Mouse (Mus musculus): ENCODE measurements at regions not wholly inside any gene's neighbourhood (a gene's known extent, or its start where the extent isn't known, plus 50 kb on each side); places are given as distances from the start of the nearest gene placed in this dataset.

DNA sequence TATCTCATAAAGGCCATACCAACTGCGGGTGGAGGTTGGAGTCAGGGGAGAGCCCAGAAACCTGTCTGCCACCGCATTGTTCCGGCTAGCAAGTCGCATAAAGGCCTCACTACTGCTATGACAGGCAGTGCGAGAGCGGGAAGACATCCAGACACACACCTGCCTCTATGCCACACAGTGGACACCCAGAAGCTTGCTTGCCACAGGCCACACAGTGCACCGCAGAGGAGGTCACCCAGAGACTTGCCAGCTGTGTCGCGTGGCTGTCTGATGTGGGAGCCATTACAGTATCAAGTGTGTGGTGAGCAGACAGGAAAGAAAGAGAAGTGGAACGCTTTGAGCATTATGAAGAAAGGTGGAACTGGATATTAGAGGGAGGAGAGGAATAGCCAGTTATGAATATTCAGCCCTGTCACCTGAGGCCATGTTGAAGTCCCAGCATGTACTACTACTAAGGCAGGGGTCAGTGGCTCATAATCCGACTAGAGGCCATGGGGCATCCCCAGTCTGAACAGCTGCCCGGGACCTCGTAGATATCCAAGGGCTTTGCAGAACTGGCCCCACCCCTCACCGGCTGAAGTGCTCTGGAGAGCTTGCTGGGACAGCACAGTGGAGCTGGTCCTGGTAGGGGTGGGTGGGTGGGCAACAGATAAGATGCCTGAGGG is 87.6 kb upstream of the Gnai1 start:
- Histone ChIP-seq H3K9me3 (replicated peaks) (no peaks in the 10 kb centered on the region), H3K4me3 (no peak overlapping the region), H3K36me3 (no peaks in the 10 kb centered on the region), H3K4me1 (no peaks in the 10 kb centered on the region), H3K27ac (replicated peaks) (no peak overlapping the region), H3K27me3 (ENCODE audit: low read depth, poor library complexity, severe bottlenecking) (no peaks in the 10 kb centered on the region)
- DNase-seq (ENCODE audit: low spot score) = no peak
- 94% methylated on average over 14 of the region's 14 CpGs for WGBS

DNA sequence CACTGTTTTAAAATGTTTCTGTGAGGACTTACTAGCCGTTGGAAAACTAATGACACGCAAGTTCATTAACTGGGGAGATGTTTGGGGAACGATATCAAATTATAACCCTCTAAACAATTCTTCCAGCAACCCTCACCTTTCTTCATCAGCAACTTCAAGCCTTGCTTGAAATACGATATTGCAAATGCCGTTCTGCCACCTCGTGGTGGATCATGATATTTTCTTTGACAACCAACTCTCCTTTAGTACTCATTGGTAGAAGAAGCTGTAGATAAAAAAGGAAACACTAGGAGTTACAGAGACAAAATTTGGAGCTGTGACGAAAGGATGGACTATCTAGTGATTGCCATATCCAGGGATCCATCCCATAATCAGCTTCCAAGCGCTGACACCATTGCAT is 85.8 kb upstream of the Gnai1 start:
- H3K27me3 ChIP-seq (ENCODE audit: low read depth, poor library complexity, severe bottlenecking) = no peaks in the 10 kb centered on the region
- H3K4me1 ChIP-seq = no peaks in the 10 kb centered on the region
- H3K27ac ChIP-seq (replicated peaks) = no peak overlapping the region
- WGBS = 29% methylated on average over 8 of the region's 8 CpGs
- H3K4me3 ChIP-seq = no peak overlapping the region
- H3K36me3 ChIP-seq = no peaks in the 10 kb centered on the region
- H3K9me3 ChIP-seq (replicated peaks) = no peaks in the 10 kb centered on the region
- DNase-seq (ENCODE audit: low spot score) = peak; percentile 46

DNA sequence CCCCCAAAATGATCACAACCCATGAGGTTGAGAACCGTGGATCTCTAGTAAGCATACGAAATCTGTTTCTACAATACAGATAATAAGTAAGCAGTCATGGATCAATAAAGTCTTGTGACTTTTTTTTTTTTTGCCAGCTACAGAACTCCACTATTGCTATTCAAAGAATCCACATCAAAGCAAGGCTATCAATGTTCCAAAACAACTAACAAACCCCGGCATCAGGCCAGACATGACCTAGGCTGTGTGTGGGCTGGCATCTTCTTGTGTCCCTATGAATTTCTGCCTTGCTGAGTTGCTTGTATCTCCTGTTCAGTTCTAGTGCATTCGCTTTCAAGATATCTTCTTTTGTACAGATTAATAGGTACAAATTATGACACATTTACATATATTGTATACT is 79.8 kb upstream of the Gnai1 start:
- no peaks in the 10 kb centered on the region for H3K9me3 ChIP-seq (replicated peaks)
- 90% methylated on average over 4 of the region's 4 CpGs for whole genome bisulfite sequencing
- DNase-seq (ENCODE audit: low spot score) = no peak
- H3K27ac ChIP-seq (replicated peaks) = no peak overlapping the region
- no peaks in the 10 kb centered on the region for H3K4me1 ChIP-seq
- no peak overlapping the region for H3K4me3 ChIP-seq
- H3K36me3 ChIP-seq = no peaks in the 10 kb centered on the region
- H3K27me3 ChIP-seq (ENCODE audit: low read depth, poor library complexity, severe bottlenecking) = no peaks in the 10 kb centered on the region

DNA sequence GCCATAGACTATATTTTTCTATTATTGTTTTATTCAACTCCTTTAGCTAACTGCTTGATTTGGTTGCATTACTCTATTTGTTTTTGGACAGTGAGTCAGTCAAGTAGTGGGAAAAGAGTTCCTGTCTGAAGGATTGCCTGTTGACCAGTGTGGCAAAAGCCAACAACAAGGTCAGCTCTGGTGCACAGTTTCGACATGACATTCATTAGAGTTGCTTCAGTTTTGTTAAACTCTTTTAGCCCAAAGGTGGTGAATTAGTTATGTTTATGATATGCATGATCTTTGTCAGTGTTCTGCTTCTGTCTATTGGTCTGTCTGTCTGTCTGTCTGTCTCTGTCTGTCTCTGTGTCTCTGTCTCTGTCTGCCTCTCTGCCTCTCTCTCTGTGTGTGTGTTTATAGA is 79.1 kb upstream of the Gnai1 start:
- no peaks in the 10 kb centered on the region for H3K27me3 ChIP-seq (ENCODE audit: low read depth, poor library complexity, severe bottlenecking)

DNA sequence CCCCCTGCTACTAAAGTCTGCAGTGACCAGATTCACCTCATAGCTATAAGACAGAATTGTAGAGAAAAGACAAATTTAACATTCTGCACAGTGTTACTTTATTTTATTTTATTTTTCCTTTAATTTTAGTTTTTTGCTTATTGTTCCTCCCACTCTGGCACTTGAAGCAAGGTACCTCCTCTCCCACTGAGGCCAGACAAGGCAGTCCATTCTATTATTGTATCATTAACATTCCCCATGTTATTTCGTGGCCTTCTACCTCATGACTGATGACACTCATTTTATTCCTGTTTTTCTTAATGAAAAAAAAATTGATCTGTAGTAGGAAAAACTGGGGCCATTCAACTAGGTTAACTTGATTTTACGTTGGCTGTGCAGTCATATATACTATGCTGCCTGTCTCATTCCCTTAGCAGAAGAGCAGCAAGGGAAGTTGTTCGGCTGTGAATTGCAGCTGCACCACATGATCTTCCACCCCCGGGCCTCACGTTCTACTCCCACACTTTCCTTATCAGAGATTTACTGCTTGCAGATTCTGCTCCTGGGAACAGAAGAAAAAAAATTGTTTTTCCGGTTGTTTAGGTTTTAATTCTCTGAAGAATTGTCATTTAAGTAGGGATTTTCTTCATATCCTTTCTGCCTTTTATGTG is 76.1 kb upstream of the Gnai1 start:
- H3K27ac ChIP-seq (replicated peaks) = no peak overlapping the region
- WGBS = 80% methylated on average over 6 of the region's 6 CpGs
- peaks cover 7% of the 10 kb centered on the region; the same call in 1 of the 2 replicates for H3K4me1 ChIP-seq
- no peaks in the 10 kb centered on the region for H3K36me3 ChIP-seq
- H3K4me3 ChIP-seq = no peak overlapping the region
- no peak for DNase-seq (ENCODE audit: low spot score)
- no peaks in the 10 kb centered on the region for H3K9me3 ChIP-seq (replicated peaks)
- H3K27me3 ChIP-seq (ENCODE audit: low read depth, poor library complexity, severe bottlenecking) = no peaks in the 10 kb centered on the region

More for the DNA sequence above, 79.1 kb upstream of the Gnai1 start:
- Histone ChIP-seq H3K4me3 (no peak overlapping the region), H3K9me3 (replicated peaks) (no peaks in the 10 kb centered on the region), H3K27ac (replicated peaks) (no peak overlapping the region), H3K36me3 (no peaks in the 10 kb centered on the region), H3K4me1 (no peaks in the 10 kb centered on the region)
- WGBS = 91% methylated on average over 1 of the region's 1 CpGs
- DNase-seq (ENCODE audit: low spot score) = no peak

DNA sequence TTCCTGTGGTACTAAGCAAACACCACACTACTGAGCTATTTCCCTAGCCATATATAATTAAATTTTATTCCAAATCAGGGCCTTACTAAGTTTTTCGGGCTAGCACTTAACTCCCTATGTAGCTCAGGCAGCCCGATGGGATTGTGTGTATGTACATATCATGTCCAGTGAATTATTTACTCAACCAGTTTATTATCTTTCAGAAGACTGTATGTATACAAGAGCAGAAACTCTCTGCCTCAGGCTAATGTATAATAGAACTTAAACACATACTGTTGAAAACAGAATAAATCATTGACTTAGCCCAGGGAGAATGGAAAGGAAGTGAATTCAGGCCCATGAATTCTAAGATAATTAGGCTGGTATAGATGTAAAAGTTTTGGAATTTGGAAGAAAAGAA is 74.1 kb upstream of the Gnai1 start:
- Histone ChIP-seq H3K4me1 (peaks cover 7% of the 10 kb centered on the region; the same call in 1 of the 2 replicates), H3K4me3 (no peak overlapping the region), H3K27ac (replicated peaks) (no peak overlapping the region), H3K27me3 (ENCODE audit: low read depth, poor library complexity, severe bottlenecking) (no peaks in the 10 kb centered on the region), H3K9me3 (replicated peaks) (no peaks in the 10 kb centered on the region), H3K36me3 (no peaks in the 10 kb centered on the region)
- no peak for DNase-seq (ENCODE audit: low spot score)
- 94% methylated on average over 2 of the region's 2 CpGs for WGBS

DNA sequence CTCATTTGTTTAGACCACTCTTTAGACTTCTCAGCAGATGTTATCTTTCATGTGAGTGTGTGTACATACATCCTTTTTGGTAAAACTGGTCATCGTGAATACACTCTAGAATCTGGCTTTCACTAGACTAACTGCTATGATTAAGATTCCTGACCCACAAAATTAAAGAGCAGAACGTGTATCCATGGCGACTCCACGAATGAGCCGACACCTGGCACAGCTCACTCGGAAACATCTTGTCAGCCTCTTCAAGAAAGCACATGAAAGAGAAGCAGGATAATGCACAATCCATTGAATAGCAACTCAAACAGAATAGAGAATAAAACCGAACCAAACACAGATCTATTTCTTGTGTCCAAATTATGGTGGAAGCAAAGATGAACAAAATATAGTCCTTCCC is 73.1 kb upstream of the Gnai1 start:
- Histone ChIP-seq H3K36me3 (no peaks in the 10 kb centered on the region), H3K4me1 (peaks cover 7% of the 10 kb centered on the region; the same call in 1 of the 2 replicates), H3K27me3 (ENCODE audit: low read depth, poor library complexity, severe bottlenecking) (no peaks in the 10 kb centered on the region), H3K9me3 (replicated peaks) (no peaks in the 10 kb centered on the region), H3K4me3 (no peak overlapping the region), H3K27ac (replicated peaks) (no peak overlapping the region)
- DNase-seq (ENCODE audit: low spot score) = no peak
- 70% methylated on average over 7 of the region's 7 CpGs for WGBS

DNA sequence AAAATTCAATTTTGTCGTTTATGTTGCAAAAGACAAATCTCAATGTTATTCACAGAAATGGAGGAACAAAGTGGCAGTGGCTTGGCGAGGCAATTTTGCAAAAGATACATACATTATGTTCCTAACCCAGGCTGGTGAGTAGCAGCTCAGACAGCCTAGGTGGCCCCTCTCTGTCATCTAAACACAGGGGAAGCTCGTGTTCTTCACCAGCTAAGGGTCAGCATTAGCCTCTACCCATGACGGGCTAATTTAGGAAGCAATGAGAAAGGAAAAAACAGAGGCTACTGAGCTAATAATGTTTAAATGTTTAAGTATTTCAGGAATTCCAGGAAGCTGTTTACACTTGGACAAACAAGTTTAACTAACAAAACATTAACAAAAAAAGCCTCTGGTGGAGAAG is 64.9 kb upstream of the Gnai1 start:
- no peak for DNase-seq (ENCODE audit: low spot score)
- Histone ChIP-seq H3K27ac (replicated peaks) (no peak overlapping the region), H3K4me3 (no peak overlapping the region), H3K9me3 (replicated peaks) (no peaks in the 10 kb centered on the region), H3K4me1 (no peaks in the 10 kb centered on the region), H3K27me3 (ENCODE audit: low read depth, poor library complexity, severe bottlenecking) (no peaks in the 10 kb centered on the region), H3K36me3 (no peaks in the 10 kb centered on the region)
- WGBS = 73% methylated on average over 4 of the region's 4 CpGs

DNA sequence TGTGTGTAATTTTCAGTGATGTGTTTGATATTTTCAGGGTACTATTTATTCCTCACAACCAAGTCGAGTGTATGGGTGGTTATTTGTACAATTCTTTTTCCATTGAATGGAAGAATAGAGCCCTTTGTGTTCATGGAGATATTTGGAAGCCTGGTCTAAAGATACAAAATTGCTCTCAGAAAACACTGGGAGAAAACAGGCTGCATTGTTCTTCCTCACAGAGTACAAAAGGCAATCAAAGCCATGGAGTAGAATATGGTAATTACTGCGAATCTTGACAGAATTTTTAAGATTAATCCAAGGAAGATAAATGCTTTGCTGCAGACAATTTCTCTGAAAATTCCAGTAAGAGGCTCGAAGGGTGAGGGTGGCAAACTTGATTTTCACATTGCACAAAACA is 54.7 kb upstream of the Gnai1 start:
- no peak for DNase-seq (ENCODE audit: low spot score)
- no peaks in the 10 kb centered on the region for H3K9me3 ChIP-seq (replicated peaks)
- no peaks in the 10 kb centered on the region for H3K36me3 ChIP-seq
- no peak overlapping the region for H3K27ac ChIP-seq (replicated peaks)
- 0 out of 2 replicates have a peak, but pooled peaks cover 3% of the 10 kb centered on the region for H3K4me1 ChIP-seq
- H3K27me3 ChIP-seq (ENCODE audit: low read depth, poor library complexity, severe bottlenecking) = no peaks in the 10 kb centered on the region
- no peak overlapping the region for H3K4me3 ChIP-seq
- 66% methylated on average over 3 of the region's 3 CpGs for WGBS
